14 mouse cellular contexts compared by ENCODE assay signal in genomic region chr17:41505000-41505399, GRCm38 (mm10).
DNase-seq lines count a peak whose midpoint lies in the region; ATAC-seq and TF ChIP-seq lines count a peak whose summit lies in the region.
"Had no signal": no experiment of that assay in that cellular context is flagged by ENCODE, and none has a peak within 500 bp of the region (broad histone marks: within the 10 kb centered on the region; RNA-seq: fewer than 3 reads in every experiment).

No protein-coding gene starts in this region.

- no peak for ATAC-seq in forebrain, embryonic 14.5 days
- ATAC-seq in forebrain, embryonic 15.5 days (replicated peaks), result no peak
- no peak for ATAC-seq in hindbrain, postnatal 0 days
- no peak for ATAC-seq in erythroid progenitor cell, adult 5-6 weeks (replicated peaks; ENCODE audit: low FRiP score, poor library complexity, severe bottlenecking)

- no peaks in the 10 kb centered on the region for H3K9me3 ChIP-seq in forebrain, embryonic 14.5 days (replicated peaks; ENCODE audit: control insufficient read depth, low read length)
- no peaks in the 10 kb centered on the region for H3K9me3 ChIP-seq in forebrain, embryonic 15.5 days
- H3K9me3 ChIP-seq in ES-E14 (ENCODE audit: control insufficient read depth, insufficient read depth, low read depth, low read length), result no peaks in the 10 kb centered on the region
- no peaks in the 10 kb centered on the region for H3K9me3 ChIP-seq in hindbrain, postnatal 0 days (ENCODE audit: low read length)

- no peak overlapping the region for H3K27ac ChIP-seq in forebrain, embryonic 14.5 days (ENCODE audit: low read depth, low read length)
- H3K27ac ChIP-seq in forebrain, embryonic 15.5 days (replicated peaks), result no peak overlapping the region
- H3K27ac ChIP-seq in ES-E14 (ENCODE audit: insufficient read depth, low read depth, low read length, poor library complexity, severe bottlenecking), result no peak overlapping the region
- no peak overlapping the region for H3K27ac ChIP-seq in hindbrain, postnatal 0 days
- H3K27ac ChIP-seq: macrophage had no signal

- H3K36me3 ChIP-seq in forebrain, embryonic 14.5 days (ENCODE audit: control insufficient read depth, insufficient read depth, low read length), result no peaks in the 10 kb centered on the region
- no peaks in the 10 kb centered on the region for H3K36me3 ChIP-seq in forebrain, embryonic 15.5 days
- H3K36me3 ChIP-seq in ES-E14 (ENCODE audit: control insufficient read depth, insufficient read depth, low read length, poor library complexity, severe bottlenecking), result no peaks in the 10 kb centered on the region
- H3K36me3 ChIP-seq in hindbrain, postnatal 0 days (ENCODE audit: insufficient read depth, low read length), result no peaks in the 10 kb centered on the region
- H3K36me3 ChIP-seq: G1E had no signal

- no peak overlapping the region for H3K4me2 ChIP-seq in forebrain, embryonic 14.5 days (ENCODE audit: low read length)
- H3K4me2 ChIP-seq in forebrain, embryonic 15.5 days (replicated peaks), result no peak overlapping the region
- H3K4me2 ChIP-seq in hindbrain, postnatal 0 days (ENCODE audit: low read depth, low read length), result no peak overlapping the region

- peak; percentile 57 for TF ChIP-seq CTCF in hindbrain, postnatal 0 days (IDR thresholded peaks at IDR 0.05; ENCODE audit: low read depth)

- H3K4me3 ChIP-seq in forebrain, embryonic 14.5 days (ENCODE audit: low read depth, low read length), result no peak overlapping the region
- no peak overlapping the region for H3K4me3 ChIP-seq in forebrain, embryonic 15.5 days
- no peak overlapping the region for H3K4me3 ChIP-seq in ES-E14 (ENCODE audit: insufficient read depth in 1 of 2, low read depth in 1 of 2, low read length in 2 of 2, poor library complexity in 1 of 2, severe bottlenecking in 1 of 2)
- no peak overlapping the region for H3K4me3 ChIP-seq in hindbrain, postnatal 0 days (ENCODE audit: low read length)
- H3K4me3 ChIP-seq: myocyte had no signal

- no peaks in the 10 kb centered on the region for H3K27me3 ChIP-seq in forebrain, embryonic 14.5 days (replicated peaks; ENCODE audit: control insufficient read depth, insufficient read depth, low read length)
- no peaks in the 10 kb centered on the region for H3K27me3 ChIP-seq in forebrain, embryonic 15.5 days
- H3K27me3 ChIP-seq in hindbrain, postnatal 0 days (ENCODE audit: insufficient read depth, low read length), result no peaks in the 10 kb centered on the region

- DNase-seq in forebrain, embryonic 14.5 days (ENCODE audit: low spot score), result peak; percentile 30
- peak; percentile 3 to 8 for DNase-seq in left cerebral cortex, postnatal 14 days (ENCODE audit: low spot score in 2 of 2)
- DNase-seq in left cerebral cortex, adult 11 months (ENCODE audit: low spot score), result no peak
- peak; percentile 4 for DNase-seq in ES-E14 (ENCODE audit: low read depth, low spot score)
- DNase-seq in hindbrain, postnatal 0 days (ENCODE audit: low spot score), result peak; percentile 49
- DNase-seq in heart, adult 9 months (ENCODE audit: low spot score in 2 of 2), result no peak
- DNase-seq: adrenal gland, adult 8-10 months; kidney, adult 18-20 months; thymus, postnatal 25 days had no signal

- H3K9ac ChIP-seq in forebrain, embryonic 14.5 days (ENCODE audit: low read length), result no peak overlapping the region
- H3K9ac ChIP-seq in forebrain, embryonic 15.5 days (replicated peaks), result no peak overlapping the region
- H3K9ac ChIP-seq in ES-E14 (ENCODE audit: insufficient read depth, low read depth, low read length, poor library complexity, severe bottlenecking), result no peak overlapping the region
- no peak overlapping the region for H3K9ac ChIP-seq in hindbrain, postnatal 0 days (replicated peaks; ENCODE audit: low read length)

- intact Hi-C loops in left cerebral cortex, postnatal 14 days (cut with DNase I), result loop anchor here (10.0 kb wide), 1 partner anchor 1100 kb away; no protein-coding TSS in a partner anchor

- H3K4me1 ChIP-seq in forebrain, embryonic 14.5 days (ENCODE audit: control insufficient read depth, insufficient read depth, low read length), result no peaks in the 10 kb centered on the region
- H3K4me1 ChIP-seq in forebrain, embryonic 15.5 days, result no peaks in the 10 kb centered on the region
- H3K4me1 ChIP-seq in ES-E14 (ENCODE audit: control insufficient read depth in 2 of 2, insufficient read depth in 2 of 2, low read length in 2 of 2, poor library complexity in 1 of 2), result no peaks in the 10 kb centered on the region
- no peaks in the 10 kb centered on the region for H3K4me1 ChIP-seq in hindbrain, postnatal 0 days (ENCODE audit: insufficient read depth, low read length)

- 54% methylated on average over 4 of the region's 4 CpGs for WGBS in forebrain, embryonic 14.5 days
- 52% methylated on average over 4 of the region's 4 CpGs for WGBS in forebrain, embryonic 15.5 days
- WGBS in hindbrain, postnatal 0 days, result 52% methylated on average over 4 of the region's 4 CpGs

- in situ Hi-C loops in ES-E14 (cut with MboI; ENCODE audit: low sequenced_read_pairs in 2 of 2, unreplicated experiment in 2 of 2), result no loop called here

TF ChIP-seq in ES-E14, 5 proteins besides CTCF, POLR2A, EP300 and RAD21:
- TF ChIP-seq CHD2 (IDR thresholded peaks at IDR 0.05; ENCODE audit: low read depth, low read length) (no peak), ZC3H11A (IDR thresholded peaks at IDR 0.05; ENCODE audit: borderline replicate concordance, low read depth, low read length) (0 out of 2 replicates have a peak, but pooled peaks have one; percentile 3)

Comparison
In these comparisons a context has a peak if more than half of its experiments do, and no peak if none do; other contexts are left out.
1. DNase-seq: peak in forebrain, embryonic 14.5 days (single experiment), left cerebral cortex, postnatal 14 days (2 of 2), ES-E14 (single experiment) and hindbrain, postnatal 0 days (single experiment); none in left cerebral cortex, adult 11 months (single experiment) and heart, adult 9 months (0 of 2).